Mouse (Mus musculus) adrenal gland, postnatal 4 days (tissue): ENCODE data around the gene Fermt2. TPM values are rescaled to one million over a fixed set of nuclear protein-coding genes. Genes with fewer than 3 reads are reported as not detected.
"Not testable (repeated sequence)": the region's sequence is repeated elsewhere in the genome, so short reads cannot be mapped to it uniquely, and the experiment has no call there.

ENCODE experiments used
- DNase-seq, 2 experiments: peaks; one replicate each; pipeline ENCODE4 v3.0.0; 2021 to 2022; ENCODE audit warnings: low spot score in 2 of 2, mixed read lengths in 2 of 2
- total RNA-seq, 2 experiments: library from RNA; stranded (reverse); gene quantifications; 2 replicates each; pipeline ENCODE4 v1.2.3; 2021

Fermt2 gene
- total RNA-seq, 2 experiments from 2014 or later, result 132 to 136 TPM

- no peak for DNase-seq
Measured at GRCm38 (mm10) chr14:45515771-45516170, 14.1 kb downstream of the Fermt2 start.

- no peak for DNase-seq
Measured at GRCm38 (mm10) chr14:45510787-45511186, 19.1 kb downstream of the Fermt2 start.

- no peak for DNase-seq
Measured at GRCm38 (mm10) chr14:45507923-45508322, 22.0 kb downstream of the Fermt2 start.

- DNase-seq, result no peak
Measured at GRCm38 (mm10) chr14:45507447-45507846, 22.5 kb downstream of the Fermt2 start.

GRCm38 (mm10) chr14:45507032-45507431 is 22.9 kb downstream of the Fermt2 start:
- DNase-seq, result no peak

- no peak for DNase-seq
Measured at GRCm38 (mm10) chr14:45506165-45506564, 23.8 kb downstream of the Fermt2 start.

GRCm38 (mm10) chr14:45504422-45505113 is 25.4 kb downstream of the Fermt2 start:
- DNase-seq, result no peak

GRCm38 (mm10) chr14:45503934-45504333 is 26.0 kb downstream of the Fermt2 start:
- no peak for DNase-seq

- no peak for DNase-seq
Measured at GRCm38 (mm10) chr14:45500052-45500451, 29.9 kb downstream of the Fermt2 start.

GRCm38 (mm10) chr14:45497116-45497515 is 32.8 kb downstream of the Fermt2 start:
- DNase-seq, result no peak

GRCm38 (mm10) chr14:45495810-45496209 is 34.1 kb downstream of the Fermt2 start:
- DNase-seq, result not testable (repeated sequence)

GRCm38 (mm10) chr14:45493891-45494290 is 36.0 kb downstream of the Fermt2 start:
- no peak for DNase-seq

- no peak for DNase-seq
Measured at GRCm38 (mm10) chr14:45492668-45493067, 37.2 kb downstream of the Fermt2 start.

- no peak for DNase-seq
Measured at GRCm38 (mm10) chr14:45492038-45492437, 37.9 kb downstream of the Fermt2 start.

- DNase-seq, result not testable (repeated sequence)
Measured at GRCm38 (mm10) chr14:45487201-45487600, 42.7 kb downstream of the Fermt2 start.

- DNase-seq, result not testable (repeated sequence)
Measured at GRCm38 (mm10) chr14:45483361-45483760, 46.6 kb downstream of the Fermt2 start.

- no peak for DNase-seq
Measured at GRCm38 (mm10) chr14:45478977-45479806, 50.7 kb downstream of the Fermt2 start.

GRCm38 (mm10) chr14:45478515-45478914 is 51.4 kb downstream of the Fermt2 start:
- DNase-seq, result no peak

GRCm38 (mm10) chr14:45477651-45478050 is 52.3 kb downstream of the Fermt2 start:
- no peak for DNase-seq

GRCm38 (mm10) chr14:45476990-45477389 is 52.9 kb downstream of the Fermt2 start:
- DNase-seq, result no peak

- DNase-seq, result no peak
Measured at GRCm38 (mm10) chr14:45472536-45472935, 57.4 kb downstream of the Fermt2 start.

GRCm38 (mm10) chr14:45469446-45469845 is 60.5 kb downstream of the Fermt2 start:
- DNase-seq, result no peak
